Mouse (Mus musculus): ENCODE measurements around the gene Asic3. TPM values are rescaled to one million over a fixed set of nuclear protein-coding genes. Genes with fewer than 3 reads are reported as not detected.

Gene Asic3
- 0.20 and 0.54 TPM in 2 replicates for polyA plus RNA-seq (2016; fragmentation: Nextera tagmentation; extraction: Ambion mirVana)

GRCm38 (mm10) chr5:24413042-24413693 is at the start of gene Asic3:
Gene Asic3, plus strand, starts transcription at chr5:24413392.
- DNase-seq (ENCODE audit: low spot score), result peak; percentile 7
- Histone ChIP-seq H3K4me1 (replicated peaks) (peaks cover 24% of the 10 kb centered on the region), H3K9me3 (no peaks in the 10 kb centered on the region), H3K36me3 (peaks cover 19% of the 10 kb centered on the region), H3K27me3 (ENCODE audit: insufficient read depth, poor library complexity, severe bottlenecking) (peaks cover 15% of the 10 kb centered on the region; the same call in 1 of the 2 replicates), H3K27ac (0 out of 2 replicates have a peak within 1 kb of the TSS, but pooled peaks have one; percentile 24), H3K4me3 (no peak within 1 kb of the TSS)
- 49% methylated on average over 11 of the region's 11 CpGs for WGBS

GRCm38 (mm10) chr5:24363467-24363866 is 49.7 kb upstream of the Asic3 start:
- no peaks in the 10 kb centered on the region for H3K36me3 ChIP-seq
- no peaks in the 10 kb centered on the region for H3K27me3 ChIP-seq (ENCODE audit: insufficient read depth, poor library complexity, severe bottlenecking)
- peaks cover 26% of the 10 kb centered on the region for H3K4me1 ChIP-seq (replicated peaks)
- 79% methylated on average over 2 of the region's 2 CpGs for WGBS
- DNase-seq (ENCODE audit: low spot score), result no peak
- H3K4me3 ChIP-seq, result no peak overlapping the region
- H3K27ac ChIP-seq, result peak overlapping the region; percentile 51; the same call in 1 of the 2 replicates
- no peaks in the 10 kb centered on the region for H3K9me3 ChIP-seq

- Histone ChIP-seq H3K36me3 (no peaks in the 10 kb centered on the region), H3K27ac (peak overlapping the region; percentile 51), H3K9me3 (no peaks in the 10 kb centered on the region), H3K27me3 (ENCODE audit: insufficient read depth, poor library complexity, severe bottlenecking) (no peaks in the 10 kb centered on the region), H3K4me1 (replicated peaks) (peaks cover 30% of the 10 kb centered on the region), H3K4me3 (no peak overlapping the region)
- no peak for DNase-seq (ENCODE audit: low spot score)
- WGBS, result 57% methylated on average over 3 of the region's 3 CpGs
Measured at GRCm38 (mm10) chr5:24364061-24364460, 49.1 kb upstream of the Asic3 start.

GRCm38 (mm10) chr5:24364508-24364907 is 48.7 kb upstream of the Asic3 start, which contains the start of gene Nos3:
Gene Nos3, plus strand, starts transcription at chr5:24364810.
- H3K9me3 ChIP-seq, result no peaks in the 10 kb centered on the region
- H3K27ac ChIP-seq, result peak within 1 kb of the TSS; percentile 51
- peak within 1 kb of the TSS; percentile 3; the same call in 1 of the 2 replicates for H3K4me3 ChIP-seq
- H3K36me3 ChIP-seq, result no peaks in the 10 kb centered on the region
- peaks cover 35% of the 10 kb centered on the region for H3K4me1 ChIP-seq (replicated peaks)
- DNase-seq (ENCODE audit: low spot score), result peak; percentile 12
- 34% methylated on average over 12 of the region's 12 CpGs for WGBS
- H3K27me3 ChIP-seq (ENCODE audit: insufficient read depth, poor library complexity, severe bottlenecking), result no peaks in the 10 kb centered on the region

- Histone ChIP-seq H3K4me3 (peak overlapping the region; percentile 3; the same call in 1 of the 2 replicates), H3K9me3 (no peaks in the 10 kb centered on the region), H3K27me3 (ENCODE audit: insufficient read depth, poor library complexity, severe bottlenecking) (no peaks in the 10 kb centered on the region), H3K36me3 (no peaks in the 10 kb centered on the region), H3K4me1 (replicated peaks) (peaks cover 39% of the 10 kb centered on the region), H3K27ac (peak overlapping the region; percentile 51; the same call in 1 of the 2 replicates)
- DNase-seq (ENCODE audit: low spot score), result no peak
- WGBS, result 84% methylated on average over 10 of the region's 10 CpGs
Measured at GRCm38 (mm10) chr5:24364963-24365362, 48.2 kb upstream of the Asic3 start.

GRCm38 (mm10) chr5:24365528-24365927 is 47.7 kb upstream of the Asic3 start:
- Histone ChIP-seq H3K9me3 (no peaks in the 10 kb centered on the region), H3K27ac (no peak overlapping the region), H3K4me3 (0 out of 2 replicates have a peak overlapping the region, but pooled peaks have one; percentile 3), H3K36me3 (no peaks in the 10 kb centered on the region), H3K4me1 (replicated peaks) (peaks cover 40% of the 10 kb centered on the region), H3K27me3 (ENCODE audit: insufficient read depth, poor library complexity, severe bottlenecking) (no peaks in the 10 kb centered on the region)
- WGBS, result 37% methylated on average over 5 of the region's 5 CpGs
- no peak for DNase-seq (ENCODE audit: low spot score)

- Histone ChIP-seq H3K36me3 (no peaks in the 10 kb centered on the region), H3K4me1 (replicated peaks) (peaks cover 39% of the 10 kb centered on the region), H3K9me3 (no peaks in the 10 kb centered on the region), H3K4me3 (no peak overlapping the region), H3K27me3 (ENCODE audit: insufficient read depth, poor library complexity, severe bottlenecking) (no peaks in the 10 kb centered on the region), H3K27ac (no peak overlapping the region)
- WGBS, result 87% methylated on average over 9 of the region's 9 CpGs
- no peak for DNase-seq (ENCODE audit: low spot score)
Measured at GRCm38 (mm10) chr5:24366426-24366825, 46.8 kb upstream of the Asic3 start.

- no peaks in the 10 kb centered on the region for H3K36me3 ChIP-seq
- H3K4me3 ChIP-seq, result no peak overlapping the region
- H3K27me3 ChIP-seq (ENCODE audit: insufficient read depth, poor library complexity, severe bottlenecking), result no peaks in the 10 kb centered on the region
- peaks cover 27% of the 10 kb centered on the region for H3K4me1 ChIP-seq (replicated peaks)
- H3K9me3 ChIP-seq, result no peaks in the 10 kb centered on the region
- no peak for DNase-seq (ENCODE audit: low spot score)
- 83% methylated on average over 9 of the region's 9 CpGs for WGBS
- no peak overlapping the region; the same call in 1 of the 2 replicates for H3K27ac ChIP-seq
Measured at GRCm38 (mm10) chr5:24369767-24370166, 43.4 kb upstream of the Asic3 start.

- H3K36me3 ChIP-seq, result no peaks in the 10 kb centered on the region
- 76% methylated on average over 5 of the region's 5 CpGs for WGBS
- H3K27me3 ChIP-seq (ENCODE audit: insufficient read depth, poor library complexity, severe bottlenecking), result no peaks in the 10 kb centered on the region
- DNase-seq (ENCODE audit: low spot score), result no peak
- H3K4me1 ChIP-seq (replicated peaks), result peaks cover 22% of the 10 kb centered on the region
- H3K9me3 ChIP-seq, result no peaks in the 10 kb centered on the region
- H3K27ac ChIP-seq, result no peak overlapping the region
- no peak overlapping the region for H3K4me3 ChIP-seq
Measured at GRCm38 (mm10) chr5:24373807-24374206, 39.4 kb upstream of the Asic3 start.

GRCm38 (mm10) chr5:24374216-24374615 is 39.0 kb upstream of the Asic3 start:
- peaks cover 18% of the 10 kb centered on the region for H3K4me1 ChIP-seq (replicated peaks)
- H3K27ac ChIP-seq, result no peak overlapping the region
- no peaks in the 10 kb centered on the region for H3K36me3 ChIP-seq
- WGBS, result 86% methylated on average over 6 of the region's 6 CpGs
- no peak overlapping the region for H3K4me3 ChIP-seq
- no peak for DNase-seq (ENCODE audit: low spot score)
- H3K9me3 ChIP-seq, result no peaks in the 10 kb centered on the region
- H3K27me3 ChIP-seq (ENCODE audit: insufficient read depth, poor library complexity, severe bottlenecking), result no peaks in the 10 kb centered on the region

GRCm38 (mm10) chr5:24374666-24375328 is 38.4 kb upstream of the Asic3 start:
- H3K27ac ChIP-seq, result no peak overlapping the region
- no peak for DNase-seq (ENCODE audit: low spot score)
- H3K27me3 ChIP-seq (ENCODE audit: insufficient read depth, poor library complexity, severe bottlenecking), result no peaks in the 10 kb centered on the region
- no peak overlapping the region for H3K4me3 ChIP-seq
- H3K4me1 ChIP-seq (replicated peaks), result peaks cover 16% of the 10 kb centered on the region
- 85% methylated on average over 7 of the region's 7 CpGs for WGBS
- no peaks in the 10 kb centered on the region for H3K9me3 ChIP-seq
- no peaks in the 10 kb centered on the region for H3K36me3 ChIP-seq

GRCm38 (mm10) chr5:24378700-24379099 is 34.5 kb upstream of the Asic3 start:
- Histone ChIP-seq H3K4me1 (replicated peaks) (peaks cover 29% of the 10 kb centered on the region), H3K4me3 (no peak overlapping the region), H3K9me3 (no peaks in the 10 kb centered on the region), H3K36me3 (no peaks in the 10 kb centered on the region), H3K27ac (no peak overlapping the region), H3K27me3 (ENCODE audit: insufficient read depth, poor library complexity, severe bottlenecking) (no peaks in the 10 kb centered on the region)
- 85% methylated on average over 2 of the region's 2 CpGs for WGBS
- no peak for DNase-seq (ENCODE audit: low spot score)

GRCm38 (mm10) chr5:24379501-24379900 is 33.7 kb upstream of the Asic3 start:
- 83% methylated on average over 4 of the region's 4 CpGs for WGBS
- Histone ChIP-seq H3K36me3 (no peaks in the 10 kb centered on the region), H3K27me3 (ENCODE audit: insufficient read depth, poor library complexity, severe bottlenecking) (peaks cover 2% of the 10 kb centered on the region), H3K27ac (no peak overlapping the region), H3K4me3 (no peak overlapping the region), H3K9me3 (no peaks in the 10 kb centered on the region), H3K4me1 (replicated peaks) (peaks cover 36% of the 10 kb centered on the region)
- DNase-seq (ENCODE audit: low spot score), result no peak
